Mouse (Mus musculus) mouse embryonic stem cell (cell line): ENCODE results near the gene Tmem138.

Experiments
- in situ Hi-C, 2 experiments: fragments of 300-500 bp; cut with MboI; formaldehyde crosslinking; loops; 1 replicate in 1 of 2; 3 replicates in 1 of 2; pipeline ENCODE4 v1.14.3; 2019 to 2020; ENCODE audit warnings: low sequenced_read_pairs in 2 of 2, low pct_unique_long_range_greater_than_20kb in 1 of 2, mixed read lengths in 1 of 2; ENCODE audit not compliant: unreplicated experiment in 1 of 2

The Tmem138 gene

GRCm38 (mm10) chr19:10576690-10577561 is at the start of gene Tmem138, which contains the start of gene Cyb561a3:
Gene Tmem138, minus strand, starts transcription at chr19:10577362.
Gene Cyb561a3, plus strand, starts transcription at chr19:10577172.
- in situ Hi-C loops, result no loop called here

GRCm38 (mm10) chr19:10608573-10609240 is 31.5 kb upstream of the Tmem138 start:
- in situ Hi-C loops, result loop anchor here (5.0 to 25.0 kb wide), 3 partner anchors 56 to 1671 kb away; partner anchors contain the start of genes Eml3 (in 1 of the 2), Mta2 (in 1 of the 2) and Rom1 (in 1 of the 2)

- in situ Hi-C loops, result loop anchor here (5.0 to 25.0 kb wide), 3 partner anchors 54 to 1669 kb away; partner anchors contain the start of genes Eml3 (in 1 of the 2), Mta2 (in 1 of the 2) and Rom1 (in 1 of the 2)
Measured at GRCm38 (mm10) chr19:10605901-10606622, 28.9 kb upstream of the Tmem138 start.

GRCm38 (mm10) chr19:10605293-10605900 is 28.2 kb upstream of the Tmem138 start, which contains the start of the genes Ddb1 and Tkfc:
Gene Ddb1, plus strand, starts transcription at chr19:10605327.
Gene Tkfc, minus strand, starts transcription at chr19:10605654.
- in situ Hi-C loops, result loop anchor here (5.0 to 25.0 kb wide), 3 partner anchors 53 to 1668 kb away; partner anchors contain the start of genes Eml3 (in 1 of the 2), Mta2 (in 1 of the 2) and Rom1 (in 1 of the 2)

- in situ Hi-C loops, result loop anchor here (25.0 kb wide), 2 partner anchors 1333 to 1667 kb away; partner anchors contain the start of genes Eml3 (in 1 of the 2), Mta2 (in 1 of the 2) and Rom1 (in 1 of the 2)
Measured at GRCm38 (mm10) chr19:10604534-10604933, 27.4 kb upstream of the Tmem138 start.

- in situ Hi-C loops, result loop anchor here (25.0 kb wide), 2 partner anchors 1333 to 1667 kb away; partner anchors contain the start of genes Eml3 (in 1 of the 2), Mta2 (in 1 of the 2) and Rom1 (in 1 of the 2)
Measured at GRCm38 (mm10) chr19:10603660-10604523, 26.7 kb upstream of the Tmem138 start.

GRCm38 (mm10) chr19:10602787-10603186 is 25.6 kb upstream of the Tmem138 start:
- in situ Hi-C loops, result loop anchor here (25.0 kb wide), 2 partner anchors 1335 to 1665 kb away; partner anchors contain the start of genes Eml3 (in 1 of the 2), Mta2 (in 1 of the 2) and Rom1 (in 1 of the 2)

GRCm38 (mm10) chr19:10602247-10602769 is 25.1 kb upstream of the Tmem138 start:
- in situ Hi-C loops, result loop anchor here (25.0 kb wide), 2 partner anchors 1335 to 1665 kb away; partner anchors contain the start of genes Eml3 (in 1 of the 2), Mta2 (in 1 of the 2) and Rom1 (in 1 of the 2)

GRCm38 (mm10) chr19:10599648-10600047 is 22.5 kb upstream of the Tmem138 start:
- in situ Hi-C loops, result loop anchor here (25.0 kb wide), 2 partner anchors 1338 to 1662 kb away; partner anchors contain the start of genes Eml3 (in 1 of the 2), Mta2 (in 1 of the 2) and Rom1 (in 1 of the 2)

GRCm38 (mm10) chr19:10598188-10598587 is 21.0 kb upstream of the Tmem138 start:
- in situ Hi-C loops, result no loop called here

GRCm38 (mm10) chr19:10591659-10592377 is 14.7 kb upstream of the Tmem138 start:
- in situ Hi-C loops, result no loop called here

GRCm38 (mm10) chr19:10590301-10590700 is 13.1 kb upstream of the Tmem138 start:
- in situ Hi-C loops, result no loop called here

GRCm38 (mm10) chr19:10589127-10589857 is 12.1 kb upstream of the Tmem138 start:
- in situ Hi-C loops, result no loop called here

GRCm38 (mm10) chr19:10587231-10587630 is 10.1 kb upstream of the Tmem138 start:
- in situ Hi-C loops, result no loop called here

GRCm38 (mm10) chr19:10585112-10585511 is 8.0 kb upstream of the Tmem138 start:
- in situ Hi-C loops, result no loop called here
